Mouse (Mus musculus) heart, embryonic 14.5 days (tissue): ENCODE measurements at regions not wholly inside any gene's neighbourhood (a gene's known extent, or its start where the extent isn't known, plus 50 kb on each side); places are given as distances from the start of the nearest gene placed in this dataset.
A peak's percentile ranks its signal among the peaks of the same experiment; 100 is the strongest.

Experiments
- ATAC-seq: fragments of 200-750 bp; cut with Nextera tagmentation; 2 replicates; pipeline ENCODE4 v1.8.0; 2017; ENCODE audit warnings: low read depth, moderate TSS enrichment; ENCODE audit not compliant: insufficient number of reproducible peaks, insufficient read depth, low FRiP score
- H3K27ac ChIP-seq, 2 experiments: fragments of 200-500 bp in 1 of 2; fragments of 300-500 bp in 1 of 2; sonication (generic) in 1 of 2; replicated peaks in 1 of 2; 2 replicates each; pipeline ENCODE4 v1.5.1; 2012 to 2014; ENCODE audit warnings: low read depth in 2 of 2, low read length in 2 of 2, control low read depth in 1 of 2, mild to moderate bottlenecking in 1 of 2, mixed read lengths in 1 of 2; ENCODE audit not compliant: control insufficient read depth in 1 of 2, insufficient read depth in 1 of 2
- H3K27me3 ChIP-seq: fragments of 300-500 bp; sonication (generic); 2 replicates; pipeline ENCODE4 v1.6.1; 2014; ENCODE audit warnings: mild to moderate bottlenecking, low read length, control low read depth; ENCODE audit not compliant: control insufficient read depth, insufficient read depth
- H3K36me3 ChIP-seq: fragments of 300-500 bp; sonication (generic); 2 replicates; pipeline ENCODE4 v1.6.1; 2014; ENCODE audit warnings: mild to moderate bottlenecking, control low read depth, low read length, mixed read lengths; ENCODE audit not compliant: control insufficient read depth, insufficient read depth
- H3K4me1 ChIP-seq, 2 experiments: fragments of 200-500 bp in 1 of 2; fragments of 300-500 bp in 1 of 2; sonication (generic) in 1 of 2; 2 replicates each; pipeline ENCODE4 v1.6.1; 2012 to 2014; ENCODE audit warnings: low read length in 2 of 2, control low read depth in 1 of 2, mixed read lengths in 1 of 2; ENCODE audit not compliant: control insufficient read depth in 2 of 2, insufficient read depth in 2 of 2
- H3K4me2 ChIP-seq: fragments of 300-500 bp; sonication (generic); 2 replicates; pipeline ENCODE4 v1.6.1; 2014; ENCODE audit warnings: mild to moderate bottlenecking, low read length
- H3K4me3 ChIP-seq, 2 experiments: fragments of 200-500 bp in 1 of 2; fragments of 300-500 bp in 1 of 2; sonication (generic) in 1 of 2; 2 replicates each; pipeline ENCODE4 v1.5.1; 2012 to 2014; ENCODE audit warnings: low read length in 2 of 2, mild to moderate bottlenecking in 2 of 2, control low read depth in 1 of 2, low read depth in 1 of 2, moderate library complexity in 1 of 2; ENCODE audit not compliant: control insufficient read depth in 1 of 2, insufficient read depth in 1 of 2
- H3K9ac ChIP-seq: fragments of 300-500 bp; sonication (generic); 2 replicates; pipeline ENCODE4 v1.6.1; 2014; ENCODE audit warnings: mild to moderate bottlenecking, low read length
- H3K9me3 ChIP-seq: fragments of 300-500 bp; sonication (generic); 2 replicates; pipeline ENCODE4 v1.6.1; 2016; ENCODE audit warnings: low read length, control low read depth; ENCODE audit not compliant: control insufficient read depth
- WGBS: fragments of 180-500 bp; shearing (Covaris S2); extraction: QIAGEN DNeasy Blood & Tissue Kit; methylation state at CpG from one replicate; pipeline ENCODE4 v1.1.7; 2014; 5-methylcytosine and 5-hydroxymethylcytosine counted together

DNA sequence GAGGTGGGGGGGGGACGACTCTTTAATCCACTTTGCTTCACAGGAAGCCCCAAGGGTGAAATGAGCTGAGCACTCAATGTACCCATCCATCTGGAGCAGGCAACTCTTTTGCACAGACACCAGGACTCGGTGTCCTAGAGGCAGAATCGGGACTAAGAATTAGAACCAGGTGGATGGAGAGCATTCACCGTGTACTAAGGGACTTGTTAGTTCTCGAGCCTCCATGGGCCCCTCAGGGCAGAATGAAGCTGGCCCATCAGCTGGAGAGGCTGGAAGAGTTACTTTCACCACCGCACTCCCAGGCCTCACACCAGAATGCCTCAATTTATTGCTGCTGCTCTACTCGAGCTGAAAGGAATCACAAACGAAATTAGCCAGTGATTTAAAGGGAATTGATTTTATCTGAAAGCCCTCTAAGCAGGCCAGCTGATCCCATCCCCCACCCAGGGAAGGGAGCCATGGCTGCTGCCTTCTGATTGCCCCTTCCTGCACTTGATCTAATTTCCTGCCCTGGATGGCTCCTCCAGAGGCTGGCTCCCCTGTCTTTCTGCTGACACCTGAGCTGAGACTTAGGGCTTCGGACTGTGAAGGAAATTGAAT lies 66.2 kb upstream of the Otos start:
- H3K27me3 ChIP-seq: no peaks in the 10 kb centered on the region
- H3K9ac ChIP-seq: no peak overlapping the region
- no peak overlapping the region for H3K27ac ChIP-seq
- no peak overlapping the region for H3K4me3 ChIP-seq
- no peak for ATAC-seq
- H3K4me2 ChIP-seq: no peak overlapping the region
- 66% methylated on average over 9 of the region's 9 CpGs for WGBS
- peaks cover 25 to 34% of the 10 kb centered on the region in 2 experiments for H3K4me1 ChIP-seq
- no peaks in the 10 kb centered on the region for H3K36me3 ChIP-seq
- no peaks in the 10 kb centered on the region for H3K9me3 ChIP-seq

DNA sequence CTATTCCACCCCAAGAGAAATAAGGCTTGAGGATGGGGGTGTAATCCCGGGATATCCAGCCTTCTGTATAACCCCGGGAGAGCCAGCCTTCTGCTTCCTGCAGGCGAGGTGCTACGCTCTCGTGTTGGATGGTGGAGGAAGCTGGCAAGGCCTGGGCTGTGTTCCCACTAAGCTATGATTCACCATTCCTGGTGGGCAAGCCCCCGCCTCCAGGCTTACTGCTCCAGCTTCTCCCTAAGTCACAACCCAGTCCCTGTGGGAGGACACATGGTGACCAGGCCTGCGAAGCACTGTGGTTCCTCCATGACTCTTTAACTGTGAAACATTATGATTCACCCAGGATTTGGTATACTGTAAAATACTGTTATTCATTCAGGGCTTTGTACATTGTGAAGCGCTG lies 63.7 kb upstream of the Otos start:
- Histone ChIP-seq H3K4me1 (peaks cover 22 to 33% of the 10 kb centered on the region in 2 experiments), H3K9ac (no peak overlapping the region), H3K9me3 (no peaks in the 10 kb centered on the region), H3K27me3 (no peaks in the 10 kb centered on the region), H3K36me3 (no peaks in the 10 kb centered on the region), H3K4me2 (no peak overlapping the region), H3K4me3 (no peak overlapping the region), H3K27ac (no peak overlapping the region)
- WGBS: 87% methylated on average over 8 of the region's 8 CpGs
- no peak for ATAC-seq

DNA sequence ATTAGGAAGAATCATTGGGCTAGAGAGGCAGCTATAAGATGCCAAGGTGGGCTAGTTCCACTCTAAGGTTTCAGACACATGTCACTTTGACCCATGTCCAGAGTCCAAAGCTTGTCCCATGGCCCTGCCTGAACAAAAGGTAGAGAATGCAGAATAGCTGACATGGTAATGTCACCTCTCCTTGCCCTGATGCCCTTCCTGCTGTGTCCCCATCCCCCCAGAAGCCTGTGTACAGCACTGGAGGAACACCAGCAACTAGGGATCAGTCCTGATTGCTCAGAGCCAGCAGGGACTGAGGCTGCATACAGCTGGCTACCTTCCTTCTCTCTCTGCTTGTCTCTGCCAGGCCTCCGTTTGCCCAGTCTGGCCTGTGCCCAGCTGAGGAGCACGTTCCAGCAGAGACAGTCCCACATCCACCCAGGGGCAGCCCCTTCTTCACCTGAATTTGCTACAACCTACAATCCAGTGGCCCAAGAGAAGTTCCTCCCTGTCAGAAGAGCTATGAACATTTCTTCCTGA lies 61.7 kb upstream of the Otos start:
- Histone ChIP-seq H3K4me2 (no peak overlapping the region), H3K9ac (no peak overlapping the region), H3K27ac (no peak overlapping the region), H3K4me1 (peaks cover 17 to 22% of the 10 kb centered on the region in 2 experiments), H3K4me3 (no peak overlapping the region), H3K36me3 (no peaks in the 10 kb centered on the region), H3K27me3 (no peaks in the 10 kb centered on the region), H3K9me3 (no peaks in the 10 kb centered on the region)
- 92% methylated on average over 2 of the region's 2 CpGs for WGBS
- no peak for ATAC-seq

- no peak overlapping the region for H3K27ac ChIP-seq
Measured at GRCm38 (mm10) chr1:92709190-92709850, 60.7 kb upstream of the Otos start.

DNA sequence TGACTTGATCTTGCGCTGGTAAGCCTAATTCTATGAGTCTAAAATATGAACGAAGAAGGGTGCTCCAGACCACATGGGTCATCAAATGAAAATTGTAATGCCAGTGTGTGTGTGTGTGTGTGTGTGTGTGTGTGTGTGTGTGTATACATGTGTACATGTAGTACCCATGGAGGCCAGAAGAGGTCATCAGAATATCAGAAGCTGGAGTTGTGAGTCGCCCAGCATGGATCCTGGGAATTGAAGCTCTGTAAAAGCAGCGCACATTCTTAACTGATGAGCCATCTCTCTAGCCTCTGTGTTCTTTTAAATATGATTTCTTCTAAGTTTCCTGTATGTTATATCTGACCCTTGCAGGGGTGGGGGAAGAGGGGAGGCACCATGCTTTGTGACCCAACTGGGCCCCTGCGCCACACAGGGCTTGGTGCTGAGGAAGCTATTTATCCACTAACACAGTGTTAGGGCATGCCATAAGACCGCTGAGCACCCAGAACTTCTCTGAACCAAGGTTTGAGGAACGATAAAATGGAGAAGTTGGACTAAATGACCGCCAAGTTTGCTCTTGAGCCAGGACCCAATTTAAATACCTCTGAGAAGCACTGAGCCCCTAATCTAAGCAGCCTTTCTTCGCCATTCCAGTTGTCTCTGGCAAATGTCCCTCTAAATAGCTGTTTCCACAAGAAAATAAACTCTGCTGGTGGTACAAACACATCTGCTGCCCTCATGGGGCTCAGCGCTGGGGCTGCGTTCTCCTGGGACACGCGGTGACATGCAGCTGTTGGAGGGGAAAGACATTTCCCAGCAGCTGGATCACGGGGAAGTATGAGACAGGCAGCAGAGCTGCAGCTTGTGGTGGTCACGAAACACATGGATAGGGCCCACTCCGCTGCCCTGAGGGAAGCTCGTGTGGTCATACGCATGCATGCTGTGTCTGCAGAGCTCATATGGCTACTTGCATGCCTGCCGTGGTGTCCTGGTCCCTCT lies 59.6 kb upstream of the Otos start:
- Histone ChIP-seq H3K4me3 (no peak overlapping the region), H3K9me3 (no peaks in the 10 kb centered on the region), H3K4me2 (no peak overlapping the region), H3K36me3 (no peaks in the 10 kb centered on the region), H3K9ac (no peak overlapping the region), H3K4me1 (peaks cover 27 to 28% of the 10 kb centered on the region in 2 experiments), H3K27ac (0 out of 4 replicates have a peak overlapping the region, but pooled peaks of 1 of the 2 experiments have one; percentile 1), H3K27me3 (no peaks in the 10 kb centered on the region)
- 75% methylated on average over 19 of the region's 19 CpGs for whole genome bisulfite sequencing
- ATAC-seq: 0 out of 2 replicates have a peak, but pooled peaks have one; percentile 15

More at GRCm38 (mm10) chr1:92709190-92709850, 60.7 kb upstream of the Otos start:
- Histone ChIP-seq H3K9ac (no peak overlapping the region), H3K4me3 (no peak overlapping the region), H3K4me1 (peaks cover 17 to 18% of the 10 kb centered on the region in 2 experiments), H3K9me3 (no peaks in the 10 kb centered on the region), H3K36me3 (no peaks in the 10 kb centered on the region), H3K4me2 (no peak overlapping the region), H3K27me3 (no peaks in the 10 kb centered on the region)
- ATAC-seq: 0 out of 2 replicates have a peak, but pooled peaks have one; percentile 36
- 58% methylated on average over 14 of the region's 14 CpGs for WGBS

DNA sequence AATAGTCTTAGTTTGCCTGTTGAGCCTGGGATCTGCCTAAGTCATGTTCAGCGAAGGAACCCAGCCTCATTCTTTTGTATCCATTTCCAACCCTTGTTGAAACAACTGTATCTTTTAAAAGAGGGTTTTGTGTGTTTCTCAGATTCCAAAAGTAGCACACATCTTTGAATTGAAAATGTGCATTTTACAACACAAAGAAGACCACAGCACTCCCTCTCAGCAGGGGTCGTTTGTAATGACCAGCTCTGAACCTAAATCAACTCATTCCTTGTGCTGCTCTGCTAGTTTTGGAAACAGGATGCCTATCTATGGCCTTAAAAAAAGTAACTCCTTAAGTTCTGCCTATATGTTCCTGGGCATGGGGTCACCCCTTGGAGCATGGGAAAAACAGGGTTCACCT lies 58.8 kb upstream of the Otos start:
- 81% methylated on average over 2 of the region's 2 CpGs for WGBS
- Histone ChIP-seq H3K4me2 (no peak overlapping the region), H3K4me3 (no peak overlapping the region), H3K4me1 (peaks cover 30 to 31% of the 10 kb centered on the region in 2 experiments), H3K9me3 (no peaks in the 10 kb centered on the region), H3K27me3 (no peaks in the 10 kb centered on the region), H3K36me3 (no peaks in the 10 kb centered on the region), H3K9ac (no peak overlapping the region), H3K27ac (no peak overlapping the region)
- ATAC-seq: no peak

DNA sequence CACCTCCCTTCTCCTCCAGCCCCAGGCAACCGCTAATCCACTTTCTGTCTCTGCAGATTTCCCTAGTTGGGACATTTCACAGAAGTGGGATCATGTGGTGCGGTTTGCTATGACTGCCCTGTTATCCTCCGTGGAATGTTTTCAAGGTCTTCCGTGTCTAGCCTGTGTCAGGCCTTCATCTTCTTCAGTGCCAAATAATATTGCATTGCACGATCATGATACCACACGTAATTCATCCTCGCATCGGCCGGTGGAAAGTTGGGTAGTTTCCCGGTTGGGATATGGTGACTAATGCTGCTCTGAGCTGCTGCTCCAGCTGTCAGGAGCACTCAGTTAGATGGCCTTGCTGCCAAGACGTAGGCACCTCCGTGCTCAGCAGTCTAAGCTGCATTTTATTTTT lies 55.3 kb upstream of the Otos start:
- Histone ChIP-seq H3K9me3 (no peaks in the 10 kb centered on the region), H3K4me1 (peaks cover 26 to 32% of the 10 kb centered on the region in 2 experiments), H3K9ac (no peak overlapping the region; the same call in 1 of the 2 replicates), H3K4me3 (no peak overlapping the region), H3K27ac (peak overlapping the region; percentile 34 to 44; a peak in 3 of 4 replicates), H3K4me2 (0 out of 2 replicates have a peak overlapping the region, but pooled peaks have one; percentile 1), H3K36me3 (no peaks in the 10 kb centered on the region), H3K27me3 (no peaks in the 10 kb centered on the region; the same call in 1 of the 2 replicates)
- WGBS: 67% methylated on average over 12 of the region's 12 CpGs
- ATAC-seq: no peak
